Mouse (Mus musculus) CH12.LX (cell line): Measurements from ENCODE around the gene Rnase2b.

ENCODE experiments used
- CTCF ChIP-seq, 2 experiments: IDR thresholded peaks in 1 of 2; conservative IDR thresholded peaks in 1 of 2; 2 replicates each; pipeline ENCODE4 v1.5.1; 2011 to 2012; ENCODE audit warnings: low read depth in 2 of 2, low read length in 2 of 2, improper control_type of control experiment in 1 of 2, inconsistent platforms in 1 of 2, mild to moderate bottlenecking in 1 of 2, moderate library complexity in 1 of 2
- ETS1 ChIP-seq: conservative IDR thresholded peaks from 2 replicates; pipeline ENCODE4 v1.6.1; 2012; ENCODE audit warnings: low read depth, mild to moderate bottlenecking, inconsistent platforms, low read length, improper control_type of control experiment, moderate library complexity
- MAX ChIP-seq: IDR thresholded peaks from 2 replicates; pipeline ENCODE4 v1.6.1; 2011; ENCODE audit warnings: low read length, improper control_type of control experiment
- NRF1 ChIP-seq: IDR thresholded peaks from 2 replicates; pipeline ENCODE4 v1.6.1; 2014; ENCODE audit warnings: low read depth, mild to moderate bottlenecking, inconsistent platforms, low read length, improper control_type of control experiment, moderate library complexity
- POLR2A ChIP-seq: IDR thresholded peaks from 2 replicates; pipeline ENCODE4 v1.6.1; 2011; ENCODE audit warnings: low read depth, mild to moderate bottlenecking, improper control_type of control experiment, low read length
- ZMIZ1 ChIP-seq: IDR thresholded peaks from 2 replicates; pipeline ENCODE4 v1.6.1; 2012; ENCODE audit warnings: low read depth, mild to moderate bottlenecking, inconsistent platforms, low read length, improper control_type of control experiment
- ZNF384 ChIP-seq: IDR thresholded peaks from 2 replicates; pipeline ENCODE4 v1.6.1; 2012; ENCODE audit warnings: low read depth, low read length, improper control_type of control experiment, inconsistent platforms

DNA sequence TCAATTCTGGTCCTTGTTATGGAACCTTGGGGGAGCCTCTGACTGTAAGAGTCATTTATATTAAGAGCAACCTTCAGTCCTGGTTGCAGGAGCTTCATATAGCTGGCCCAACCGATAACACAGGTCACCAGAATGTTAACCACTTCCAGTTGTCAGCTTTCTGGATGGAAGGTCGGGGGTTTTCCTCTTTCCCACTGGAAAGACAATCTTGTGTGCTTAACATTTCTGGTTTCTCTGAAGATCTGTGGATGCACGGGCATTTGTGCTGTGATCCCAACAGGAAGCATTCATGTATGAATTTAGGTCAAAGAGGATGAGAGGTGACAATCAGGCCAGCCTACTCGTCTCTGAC lies 32.5 kb upstream of the Rnase2b start:
- no peak for TF ChIP-seq ETS1
- TF ChIP-seq NRF1 = no peak
- TF ChIP-seq CTCF (conservative IDR thresholded peaks at IDR 0.05 in 1 of 2, IDR thresholded peaks at IDR 0.05 in 1 of 2; ENCODE audit: low read depth in 2 of 2, low read length in 2 of 2) = no peak
- no peak for TF ChIP-seq ZNF384
- TF ChIP-seq MAX = no peak
- no peak for TF ChIP-seq POLR2A
- TF ChIP-seq ZMIZ1 = no peak
